Mouse (Mus musculus): Measurements from ENCODE around the gene Folr1. TPM values are rescaled to one million over a fixed set of nuclear protein-coding genes. Genes with fewer than 3 reads are reported as not detected.

Folr1 gene
- total RNA-seq, 1 experiment, result 536 TPM

DNA sequence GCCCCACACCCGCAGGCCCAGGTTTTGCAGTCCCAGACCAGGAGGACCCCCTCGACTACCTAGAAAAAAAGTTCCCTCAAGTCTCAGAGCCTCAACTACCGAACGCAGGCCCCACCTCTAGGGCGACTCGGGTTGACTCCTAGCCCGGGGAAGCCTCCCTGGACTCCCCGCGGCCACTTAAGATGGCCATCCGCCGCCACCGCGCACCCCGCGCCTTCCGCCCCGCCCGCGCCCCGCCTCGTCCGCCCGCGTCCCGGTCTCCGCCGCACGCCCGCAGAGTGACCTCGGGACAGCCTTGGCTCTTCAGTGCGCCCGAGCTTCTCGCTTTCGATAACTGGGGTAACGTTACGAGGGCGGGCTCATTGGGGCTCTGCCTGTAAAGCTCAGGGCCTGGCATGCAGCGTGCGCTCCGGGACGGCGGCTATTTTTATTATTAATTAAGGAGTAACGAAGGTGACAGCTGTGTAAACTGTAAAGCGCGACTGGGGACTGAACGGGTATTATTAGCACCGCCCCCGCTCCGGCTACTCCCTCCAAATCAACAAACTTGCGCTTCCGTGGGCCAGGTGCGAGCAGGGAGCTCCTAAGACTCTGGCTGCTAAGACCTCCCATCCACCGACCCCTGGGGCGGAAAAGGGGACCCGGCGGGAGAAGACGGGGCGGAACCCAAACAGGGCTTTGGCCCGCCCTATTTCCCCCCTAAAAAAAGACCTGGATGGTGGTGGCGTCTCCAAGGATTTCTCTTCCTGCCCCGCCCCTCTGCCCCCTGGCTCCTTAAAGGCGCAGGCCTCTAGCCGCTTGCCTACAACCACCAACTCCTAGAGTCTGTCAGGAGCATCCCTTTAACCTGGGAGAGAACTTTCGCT lies 32.7 kb downstream of the Folr1 start, which contains the start of gene Inppl1:
Gene Inppl1 (minus strand): TSS at position 624 of the 866 bp plus-strand sequence.
- DNase-seq (ENCODE audit: low read depth, low spot score), result peak; percentile 96
- TF ChIP-seq ZNF384 (IDR thresholded peaks at IDR 0.05; ENCODE audit: low read depth, low read length) (no peak), MAFK (IDR thresholded peaks at IDR 0.05; ENCODE audit: insufficient read depth, low read depth, low read length) (no peak), HCFC1 (IDR thresholded peaks at IDR 0.05; ENCODE audit: borderline replicate concordance, insufficient read depth, low read length) (no peak; the same call in 1 of the 2 replicates), ZC3H11A (IDR thresholded peaks at IDR 0.05; ENCODE audit: borderline replicate concordance, low read depth, low read length) (no peak), CHD2 (IDR thresholded peaks at IDR 0.05; ENCODE audit: low read depth, low read length) (no peak)
- Histone ChIP-seq H3K4me1 (ENCODE audit: control insufficient read depth in 2 of 2, insufficient read depth in 2 of 2, low read length in 2 of 2, poor library complexity in 1 of 2) (peaks cover 6 to 26% of the 10 kb centered on the region in 2 experiments; a peak in 3 of 4 replicates), H3K4me3 (ENCODE audit: insufficient read depth in 1 of 2, low read depth in 1 of 2, low read length in 2 of 2, poor library complexity in 1 of 2, severe bottlenecking in 1 of 2) (peak within 1 kb of the TSS; percentile 84 to 95), H3K9ac (ENCODE audit: insufficient read depth, low read depth, low read length, poor library complexity, severe bottlenecking) (peak within 1 kb of the TSS; percentile 84), H3K27ac (ENCODE audit: insufficient read depth, low read depth, low read length, poor library complexity, severe bottlenecking) (peak within 1 kb of the TSS; percentile 85), H3K36me3 (ENCODE audit: control insufficient read depth, insufficient read depth, low read length, poor library complexity, severe bottlenecking) (peaks cover 11% of the 10 kb centered on the region; the same call in 1 of the 2 replicates), H3K9me3 (ENCODE audit: control insufficient read depth, insufficient read depth, low read depth, low read length) (no peaks in the 10 kb centered on the region)
- in situ Hi-C loops (cut with MboI; ENCODE audit: low sequenced_read_pairs in 2 of 2, unreplicated experiment in 2 of 2), result no loop called here

DNA sequence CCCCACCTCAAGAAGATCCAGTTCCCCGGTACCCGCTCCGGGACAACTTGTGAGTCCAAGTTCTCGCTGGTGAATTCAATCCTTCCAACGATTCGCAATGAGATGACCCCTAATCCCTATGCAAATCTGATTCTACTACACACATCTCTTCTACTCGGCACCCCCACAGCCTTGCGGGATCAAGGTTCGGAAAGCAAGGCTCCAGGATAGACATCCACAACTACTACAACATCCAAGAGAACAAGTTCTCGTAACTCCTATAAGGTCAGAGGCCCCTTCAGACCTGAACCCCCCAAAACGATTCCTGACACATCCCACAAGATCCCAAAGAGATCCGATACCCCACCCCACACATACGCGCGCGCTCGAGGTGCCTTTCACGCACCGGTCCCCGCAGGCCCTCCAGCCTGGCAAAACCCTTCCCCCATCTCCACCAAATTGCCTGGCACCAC lies 33.4 kb downstream of the Folr1 start:
- peak overlapping the region; percentile 84 for H3K9ac ChIP-seq (ENCODE audit: insufficient read depth, low read depth, low read length, poor library complexity, severe bottlenecking)

DNA sequence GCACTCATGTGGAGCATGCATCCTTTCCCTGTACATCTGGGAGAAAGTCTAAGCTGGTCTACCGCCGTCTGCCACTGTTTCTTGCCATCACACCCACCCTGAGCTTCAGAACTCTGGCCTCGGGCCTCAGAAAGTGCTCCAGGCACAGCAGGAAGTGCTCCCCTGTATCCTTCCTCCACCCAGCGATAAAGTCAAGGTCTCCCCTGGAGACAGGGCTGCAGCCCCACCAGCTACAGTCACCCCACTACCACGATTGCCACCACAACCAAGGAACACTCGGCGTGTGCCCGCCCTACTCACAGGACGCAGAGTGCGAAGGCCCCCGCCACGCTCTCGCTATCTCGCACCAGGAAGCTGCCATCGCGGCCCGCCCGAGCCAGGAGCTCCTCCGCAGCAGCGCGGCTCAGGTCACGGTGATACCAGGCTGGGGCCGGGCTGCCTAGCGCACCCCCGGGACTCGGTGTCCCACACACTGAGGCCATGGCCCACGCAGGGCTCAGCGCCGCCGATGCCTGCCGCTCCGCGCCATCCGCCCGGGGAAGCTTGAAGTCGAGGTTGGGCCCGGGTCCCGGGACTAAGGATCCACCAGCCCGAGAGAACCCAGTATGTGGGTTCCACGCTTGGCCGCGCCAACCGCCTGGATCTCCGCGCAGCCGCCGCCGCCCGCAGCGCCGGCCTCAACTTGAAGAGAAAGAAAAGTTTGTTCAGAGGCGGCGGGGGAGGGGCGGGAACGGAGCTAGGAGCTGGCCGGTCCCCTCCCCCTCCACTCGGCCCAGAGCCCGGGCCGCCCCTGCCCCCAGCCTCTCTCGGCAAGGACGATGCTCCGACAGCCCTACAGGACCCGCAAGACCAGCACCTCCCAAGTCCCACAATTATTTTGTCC lies 34.1 kb downstream of the Folr1 start:
- Histone ChIP-seq H3K4me3 (ENCODE audit: insufficient read depth in 1 of 2, low read depth in 1 of 2, low read length in 2 of 2, poor library complexity in 1 of 2, severe bottlenecking in 1 of 2) (peak overlapping the region; percentile 84 to 95), H3K27ac (ENCODE audit: insufficient read depth, low read depth, low read length, poor library complexity, severe bottlenecking) (peak overlapping the region; percentile 85), H3K4me1 (ENCODE audit: control insufficient read depth in 2 of 2, insufficient read depth in 2 of 2, low read length in 2 of 2, poor library complexity in 1 of 2) (peaks cover 8 to 36% of the 10 kb centered on the region in 2 experiments; a peak in 3 of 4 replicates), H3K36me3 (ENCODE audit: control insufficient read depth, insufficient read depth, low read length, poor library complexity, severe bottlenecking) (peaks cover 24% of the 10 kb centered on the region), H3K9me3 (ENCODE audit: control insufficient read depth, insufficient read depth, low read depth, low read length) (no peaks in the 10 kb centered on the region), H3K9ac (ENCODE audit: insufficient read depth, low read depth, low read length, poor library complexity, severe bottlenecking) (peak overlapping the region; percentile 84)
- no peak for DNase-seq (ENCODE audit: low read depth, low spot score)
- TF ChIP-seq CHD2 (IDR thresholded peaks at IDR 0.05; ENCODE audit: low read depth, low read length) (no peak), HCFC1 (IDR thresholded peaks at IDR 0.05; ENCODE audit: borderline replicate concordance, insufficient read depth, low read length) (peak; percentile 21; the same call in 1 of the 2 replicates)
- in situ Hi-C loops (cut with MboI; ENCODE audit: low sequenced_read_pairs in 2 of 2, unreplicated experiment in 2 of 2), result no loop called here

More for the DNA sequence above, 33.4 kb downstream of the Folr1 start:
- H3K4me1 ChIP-seq (ENCODE audit: control insufficient read depth in 2 of 2, insufficient read depth in 2 of 2, low read length in 2 of 2, poor library complexity in 1 of 2), result peaks cover 6 to 31% of the 10 kb centered on the region in 2 experiments; a peak in 3 of 4 replicates
- peak overlapping the region; percentile 85 for H3K27ac ChIP-seq (ENCODE audit: insufficient read depth, low read depth, low read length, poor library complexity, severe bottlenecking)
- DNase-seq (ENCODE audit: low read depth, low spot score), result no peak
- H3K36me3 ChIP-seq (ENCODE audit: control insufficient read depth, insufficient read depth, low read length, poor library complexity, severe bottlenecking), result peaks cover 17% of the 10 kb centered on the region
- no peaks in the 10 kb centered on the region for H3K9me3 ChIP-seq (ENCODE audit: control insufficient read depth, insufficient read depth, low read depth, low read length)
- H3K4me3 ChIP-seq (ENCODE audit: insufficient read depth in 1 of 2, low read depth in 1 of 2, low read length in 2 of 2, poor library complexity in 1 of 2, severe bottlenecking in 1 of 2), result peak overlapping the region; percentile 84 to 95
- no peak for TF ChIP-seq HCFC1 (IDR thresholded peaks at IDR 0.05; ENCODE audit: borderline replicate concordance, insufficient read depth, low read length)
- TF ChIP-seq ZC3H11A (IDR thresholded peaks at IDR 0.05; ENCODE audit: borderline replicate concordance, low read depth, low read length), result no peak
- no peak for TF ChIP-seq CHD2 (IDR thresholded peaks at IDR 0.05; ENCODE audit: low read depth, low read length)
- no peak for TF ChIP-seq ZNF384 (IDR thresholded peaks at IDR 0.05; ENCODE audit: low read depth, low read length)
- TF ChIP-seq MAFK (IDR thresholded peaks at IDR 0.05; ENCODE audit: insufficient read depth, low read depth, low read length), result no peak
- in situ Hi-C loops (cut with MboI; ENCODE audit: low sequenced_read_pairs in 2 of 2, unreplicated experiment in 2 of 2), result no loop called here

DNA sequence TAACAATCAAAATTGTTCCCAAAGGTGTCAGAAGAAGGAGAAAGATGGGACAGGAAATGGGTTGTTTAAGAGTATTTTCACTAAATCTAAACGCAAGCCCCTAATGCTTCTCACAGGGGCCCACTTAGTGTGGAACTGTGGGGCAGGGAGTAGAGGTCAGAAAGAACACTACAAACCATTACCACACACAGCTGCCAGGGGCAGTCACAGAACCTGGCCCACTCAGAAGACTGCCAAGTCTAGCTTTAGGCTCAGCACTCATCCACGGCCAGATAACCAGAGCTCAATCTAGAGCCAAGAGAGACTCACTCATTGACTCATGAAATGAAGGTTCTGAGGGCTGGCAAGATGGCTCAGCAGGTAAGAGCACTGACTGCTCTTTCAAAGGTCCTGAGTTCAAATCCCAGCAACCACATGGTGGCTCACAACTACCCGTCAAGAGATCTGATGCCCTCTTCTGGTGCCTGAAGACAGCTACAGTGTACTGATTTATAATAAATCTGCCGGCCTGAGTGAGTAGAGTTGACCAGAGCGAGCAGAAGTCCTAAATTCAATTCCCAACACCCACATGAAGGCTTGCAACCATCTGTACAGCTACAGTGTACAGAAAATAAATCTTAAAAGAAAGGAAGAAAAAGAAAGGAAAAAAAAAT lies 35.0 kb downstream of the Folr1 start:
- DNase-seq (ENCODE audit: low read depth, low spot score), result no peak
- H3K9ac ChIP-seq (ENCODE audit: insufficient read depth, low read depth, low read length, poor library complexity, severe bottlenecking), result no peak overlapping the region; the same call in 1 of the 2 replicates
- TF ChIP-seq ZNF384 (IDR thresholded peaks at IDR 0.05; ENCODE audit: low read depth, low read length), result no peak
- TF ChIP-seq MAFK (IDR thresholded peaks at IDR 0.05; ENCODE audit: insufficient read depth, low read depth, low read length), result no peak
- no peak for TF ChIP-seq HCFC1 (IDR thresholded peaks at IDR 0.05; ENCODE audit: borderline replicate concordance, insufficient read depth, low read length)
- TF ChIP-seq ZC3H11A (IDR thresholded peaks at IDR 0.05; ENCODE audit: borderline replicate concordance, low read depth, low read length), result no peak
- no peak for TF ChIP-seq CHD2 (IDR thresholded peaks at IDR 0.05; ENCODE audit: low read depth, low read length)
- H3K4me3 ChIP-seq (ENCODE audit: insufficient read depth in 1 of 2, low read depth in 1 of 2, low read length in 2 of 2, poor library complexity in 1 of 2, severe bottlenecking in 1 of 2), result peak overlapping the region; percentile 84 to 95
- H3K9me3 ChIP-seq (ENCODE audit: control insufficient read depth, insufficient read depth, low read depth, low read length), result no peaks in the 10 kb centered on the region
- H3K36me3 ChIP-seq (ENCODE audit: control insufficient read depth, insufficient read depth, low read length, poor library complexity, severe bottlenecking), result peaks cover 33% of the 10 kb centered on the region
- H3K27ac ChIP-seq (ENCODE audit: insufficient read depth, low read depth, low read length, poor library complexity, severe bottlenecking), result no peak overlapping the region
- peaks cover 6 to 33% of the 10 kb centered on the region in 2 experiments; a peak in 3 of 4 replicates for H3K4me1 ChIP-seq (ENCODE audit: control insufficient read depth in 2 of 2, insufficient read depth in 2 of 2, low read length in 2 of 2, poor library complexity in 1 of 2)
- in situ Hi-C loops (cut with MboI; ENCODE audit: low sequenced_read_pairs in 2 of 2, unreplicated experiment in 2 of 2), result no loop called here
